Mouse (Mus musculus): ENCODE measurements around the gene Txnrd3.

- TF ChIP-seq POLR2A (IDR thresholded peaks at IDR 0.05; ENCODE audit: insufficient read length, low read depth) (no peak), CEBPB (IDR thresholded peaks at IDR 0.05; ENCODE audit: insufficient read depth, poor library complexity, severe bottlenecking) (no peak), POLR2AphosphoS2 (IDR thresholded peaks at IDR 0.05; ENCODE audit: insufficient read length, low read depth) (no peak), TCF3 (IDR thresholded peaks at IDR 0.05; ENCODE audit: insufficient read length, low read depth) (no peak), REST (IDR thresholded peaks at IDR 0.05; ENCODE audit: insufficient read depth, insufficient read length) (no peak), MAX (IDR thresholded peaks at IDR 0.05; ENCODE audit: low read depth) (no peak)
Observed at GRCm38 (mm10) chr6:89644271-89645075, 685 bp downstream of the Txnrd3 start.
